Mouse (Mus musculus): ENCODE data around the gene Hist2h3c2. TPM values are rescaled to one million over a fixed set of nuclear protein-coding genes. Genes with fewer than 3 reads are reported as not detected.

The Hist2h3c2 gene
- polyA plus RNA-seq, 1 experiment from 2014 or later, result 10.6 TPM

DNA sequence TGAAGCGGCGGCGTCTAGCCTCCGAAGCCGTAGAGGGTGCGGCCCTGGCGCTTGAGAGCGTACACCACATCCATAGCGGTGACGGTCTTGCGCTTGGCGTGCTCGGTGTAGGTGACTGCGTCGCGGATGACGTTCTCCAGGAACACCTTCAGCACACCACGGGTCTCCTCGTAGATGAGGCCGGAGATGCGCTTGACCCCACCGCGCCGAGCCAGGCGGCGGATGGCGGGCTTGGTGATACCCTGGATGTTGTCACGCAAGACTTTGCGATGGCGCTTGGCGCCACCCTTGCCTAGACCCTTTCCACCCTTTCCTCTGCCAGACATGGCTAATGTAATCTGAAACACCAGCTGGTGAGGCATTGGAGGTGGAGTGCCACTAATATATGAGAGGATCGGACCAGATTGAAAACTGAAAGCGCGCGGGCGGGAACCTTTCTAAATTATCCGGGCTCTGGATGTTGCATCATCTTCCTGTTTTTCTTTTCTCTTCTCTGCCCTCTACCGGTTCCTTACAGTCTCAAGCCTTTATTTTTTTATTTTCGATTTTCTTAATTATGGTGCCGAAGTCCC, 24.1 kb upstream of the Hist2h3c2 start, which contains the start of gene Hist2h4:
Gene Hist2h4, minus strand, starts transcription at position 333 of the 572 bp plus-strand sequence.
- peak within 1 kb of the TSS; percentile 90 for H3K9ac ChIP-seq (ENCODE audit: low read length)
- peak; percentile 100 for DNase-seq (ENCODE audit: low spot score, missing footprints)
- under 1% methylated on average over 40 of the region's 40 CpGs for WGBS
- H3K4me3 ChIP-seq (ENCODE audit: low read depth, low read length), result peak within 1 kb of the TSS; percentile 55
- peak; percentile 86 for ATAC-seq (ENCODE audit: low FRiP score)
- peaks cover 24% of the 10 kb centered on the region for H3K4me1 ChIP-seq (ENCODE audit: control insufficient read depth, insufficient read depth, low read length)
- peak within 1 kb of the TSS; percentile 83 for H3K4me2 ChIP-seq
- no peaks in the 10 kb centered on the region for H3K9me3 ChIP-seq (ENCODE audit: control insufficient read depth, low read length)
- no peaks in the 10 kb centered on the region for H3K27me3 ChIP-seq (ENCODE audit: control insufficient read depth, insufficient read depth, low read length)
- no peaks in the 10 kb centered on the region for H3K36me3 ChIP-seq (ENCODE audit: control insufficient read depth, insufficient read depth, low read length)
- peak within 1 kb of the TSS; percentile 98 for H3K27ac ChIP-seq (ENCODE audit: low read depth, low read length)

GRCm38 (mm10) chr3:96262216-96262875, 23.4 kb upstream of the Hist2h3c2 start:
- H3K4me2 ChIP-seq, result peak overlapping the region; percentile 83
- ATAC-seq (ENCODE audit: low FRiP score) (peak; percentile 86), DNase-seq (ENCODE audit: low spot score, missing footprints) (peak; percentile 97)
- no peaks in the 10 kb centered on the region for H3K27me3 ChIP-seq (ENCODE audit: control insufficient read depth, insufficient read depth, low read length)
- H3K9me3 ChIP-seq (ENCODE audit: control insufficient read depth, low read length), result no peaks in the 10 kb centered on the region
- H3K36me3 ChIP-seq (ENCODE audit: control insufficient read depth, insufficient read depth, low read length), result no peaks in the 10 kb centered on the region
- H3K9ac ChIP-seq (ENCODE audit: low read length), result peak overlapping the region; percentile 90
- peak overlapping the region; percentile 98 for H3K27ac ChIP-seq (ENCODE audit: low read depth, low read length)
- under 1% methylated on average over 19 of the region's 19 CpGs for WGBS
- peak overlapping the region; percentile 55 for H3K4me3 ChIP-seq (ENCODE audit: low read depth, low read length)
- peaks cover 21% of the 10 kb centered on the region for H3K4me1 ChIP-seq (ENCODE audit: control insufficient read depth, insufficient read depth, low read length)

GRCm38 (mm10) chr3:96261623-96262022, 22.7 kb upstream of the Hist2h3c2 start:
- H3K27me3 ChIP-seq (ENCODE audit: control insufficient read depth, insufficient read depth, low read length), result no peaks in the 10 kb centered on the region
- peak overlapping the region; percentile 55; the same call in 1 of the 2 replicates for H3K4me3 ChIP-seq (ENCODE audit: low read depth, low read length)
- H3K36me3 ChIP-seq (ENCODE audit: control insufficient read depth, insufficient read depth, low read length), result no peaks in the 10 kb centered on the region
- peaks cover 21% of the 10 kb centered on the region for H3K4me1 ChIP-seq (ENCODE audit: control insufficient read depth, insufficient read depth, low read length)
- H3K9me3 ChIP-seq (ENCODE audit: control insufficient read depth, low read length), result no peaks in the 10 kb centered on the region
- H3K4me2 ChIP-seq, result peak overlapping the region; percentile 83
- no peak for DNase-seq (ENCODE audit: low spot score, missing footprints)
- 63% methylated on average over 3 of the region's 3 CpGs for WGBS
- peak overlapping the region; percentile 98 for H3K27ac ChIP-seq (ENCODE audit: low read depth, low read length)
- no peak for ATAC-seq (ENCODE audit: low FRiP score)
- H3K9ac ChIP-seq (ENCODE audit: low read length), result peak overlapping the region; percentile 90

DNA sequence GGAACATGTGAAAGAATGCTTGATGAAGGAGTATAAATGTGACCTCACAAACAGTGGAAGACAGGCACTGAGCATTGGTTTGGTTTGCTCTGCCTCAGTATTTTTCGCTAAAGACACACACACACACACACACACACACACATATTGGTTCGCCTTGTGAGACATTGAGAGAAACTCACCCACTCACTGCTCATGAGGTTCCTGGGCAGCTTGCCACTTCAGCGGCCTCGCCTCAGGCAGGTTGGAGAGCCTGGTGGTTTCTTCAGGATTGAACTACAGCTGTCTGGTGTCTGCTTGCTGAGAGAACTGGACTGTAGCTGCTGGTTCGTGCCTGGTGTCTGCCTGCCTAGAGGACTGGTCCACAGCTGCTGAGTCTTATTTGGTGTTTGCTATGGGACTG, 21.3 kb upstream of the Hist2h3c2 start:
- WGBS, result 85% methylated on average over 5 of the region's 5 CpGs
- no peak overlapping the region for H3K27ac ChIP-seq (ENCODE audit: low read depth, low read length)
- no peak overlapping the region for H3K4me3 ChIP-seq (ENCODE audit: low read depth, low read length)
- H3K36me3 ChIP-seq (ENCODE audit: control insufficient read depth, insufficient read depth, low read length), result no peaks in the 10 kb centered on the region
- DNase-seq (ENCODE audit: low spot score, missing footprints) (no peak), ATAC-seq (ENCODE audit: low FRiP score) (no peak)
- no peak overlapping the region for H3K4me2 ChIP-seq
- no peaks in the 10 kb centered on the region for H3K9me3 ChIP-seq (ENCODE audit: control insufficient read depth, low read length)
- H3K27me3 ChIP-seq (ENCODE audit: control insufficient read depth, insufficient read depth, low read length), result no peaks in the 10 kb centered on the region
- peaks cover 21% of the 10 kb centered on the region for H3K4me1 ChIP-seq (ENCODE audit: control insufficient read depth, insufficient read depth, low read length)
- no peak overlapping the region for H3K9ac ChIP-seq (ENCODE audit: low read length)

DNA sequence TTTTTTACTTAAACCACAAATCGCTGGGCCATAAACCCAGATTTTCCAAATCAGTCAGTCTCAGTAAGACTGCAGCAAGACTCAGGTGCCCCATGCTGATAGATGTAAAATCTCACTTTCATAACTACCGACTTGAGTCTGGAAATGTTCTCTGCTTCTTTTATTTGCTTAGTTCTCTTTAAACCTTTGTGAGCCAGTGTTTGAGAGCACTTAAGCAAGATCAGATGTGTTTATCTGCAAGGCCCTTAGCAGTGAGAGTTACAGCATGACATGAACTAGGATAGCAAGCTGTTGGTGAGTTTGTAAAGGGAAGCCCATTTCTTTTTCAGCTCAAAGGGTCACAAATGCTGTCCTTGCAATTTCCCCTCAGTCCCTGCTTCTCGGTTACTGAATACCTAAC, 18.3 kb upstream of the Hist2h3c2 start:
- Histone ChIP-seq H3K27me3 (ENCODE audit: control insufficient read depth, insufficient read depth, low read length) (no peaks in the 10 kb centered on the region), H3K36me3 (ENCODE audit: control insufficient read depth, insufficient read depth, low read length) (no peaks in the 10 kb centered on the region), H3K4me3 (ENCODE audit: low read depth, low read length) (no peak overlapping the region), H3K27ac (ENCODE audit: low read depth, low read length) (no peak overlapping the region), H3K4me2 (no peak overlapping the region), H3K4me1 (ENCODE audit: control insufficient read depth, insufficient read depth, low read length) (peaks cover 7% of the 10 kb centered on the region; the same call in 1 of the 2 replicates), H3K9ac (ENCODE audit: low read length) (no peak overlapping the region), H3K9me3 (ENCODE audit: control insufficient read depth, low read length) (no peaks in the 10 kb centered on the region)
- DNase-seq (ENCODE audit: low spot score, missing footprints), result no peak
- ATAC-seq (ENCODE audit: low FRiP score), result no peak
- WGBS, result 79% methylated on average over 3 of the region's 3 CpGs

DNA sequence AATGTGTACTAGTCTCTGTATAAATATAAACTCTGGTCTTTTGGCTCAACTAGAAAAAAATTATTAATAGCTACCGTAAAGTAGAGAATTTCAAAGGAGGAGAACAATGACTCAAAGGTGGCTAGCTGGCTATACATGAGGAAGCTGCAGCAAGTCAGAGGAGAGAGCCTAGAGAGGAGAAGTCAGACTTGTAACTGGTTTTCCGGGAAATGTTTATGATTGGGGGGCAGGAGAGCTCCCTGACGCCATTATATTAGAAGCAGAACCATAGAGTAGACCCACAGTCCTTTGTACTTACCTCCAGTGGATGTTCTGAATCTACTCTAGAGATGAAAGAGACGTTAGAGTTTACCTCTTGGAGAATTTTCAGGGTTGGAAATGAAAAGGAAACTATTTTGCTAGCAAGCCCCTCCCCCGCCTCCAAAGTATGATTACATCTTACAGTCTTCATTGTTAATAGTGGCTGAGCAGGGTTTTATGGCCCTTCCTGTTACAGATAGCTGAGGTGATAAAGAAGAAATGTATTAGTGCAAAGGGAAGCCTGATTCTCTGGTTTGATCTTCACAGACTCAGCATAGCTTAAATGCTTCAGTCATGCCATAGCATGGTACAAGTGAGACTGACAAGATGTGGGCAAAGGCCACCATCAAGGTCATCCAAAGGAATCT, 17.1 kb upstream of the Hist2h3c2 start:
- Histone ChIP-seq H3K27ac (ENCODE audit: low read depth, low read length) (no peak overlapping the region), H3K4me1 (ENCODE audit: control insufficient read depth, insufficient read depth, low read length) (no peaks in the 10 kb centered on the region), H3K27me3 (ENCODE audit: control insufficient read depth, insufficient read depth, low read length) (no peaks in the 10 kb centered on the region), H3K36me3 (ENCODE audit: control insufficient read depth, insufficient read depth, low read length) (no peaks in the 10 kb centered on the region), H3K4me3 (ENCODE audit: low read depth, low read length) (no peak overlapping the region), H3K9ac (ENCODE audit: low read length) (no peak overlapping the region), H3K4me2 (no peak overlapping the region), H3K9me3 (ENCODE audit: control insufficient read depth, low read length) (no peaks in the 10 kb centered on the region)
- WGBS, result 84% methylated on average over 5 of the region's 5 CpGs
- DNase-seq (ENCODE audit: low spot score, missing footprints), result no peak
- no peak for ATAC-seq (ENCODE audit: low FRiP score)

GRCm38 (mm10) chr3:96254683-96255355, 15.9 kb upstream of the Hist2h3c2 start:
- H3K27ac ChIP-seq (ENCODE audit: low read depth, low read length), result no peak overlapping the region
- H3K36me3 ChIP-seq (ENCODE audit: control insufficient read depth, insufficient read depth, low read length), result no peaks in the 10 kb centered on the region
- H3K27me3 ChIP-seq (ENCODE audit: control insufficient read depth, insufficient read depth, low read length), result no peaks in the 10 kb centered on the region
- 56% methylated on average over 10 of the region's 10 CpGs for WGBS
- no peaks in the 10 kb centered on the region for H3K4me1 ChIP-seq (ENCODE audit: control insufficient read depth, insufficient read depth, low read length)
- ATAC-seq (ENCODE audit: low FRiP score) (no peak), DNase-seq (ENCODE audit: low spot score, missing footprints) (no peak)
- H3K4me3 ChIP-seq (ENCODE audit: low read depth, low read length), result no peak overlapping the region
- no peak overlapping the region for H3K9ac ChIP-seq (ENCODE audit: low read length)
- no peak overlapping the region for H3K4me2 ChIP-seq
- H3K9me3 ChIP-seq (ENCODE audit: control insufficient read depth, low read length), result no peaks in the 10 kb centered on the region

GRCm38 (mm10) chr3:96251787-96252186, 12.9 kb upstream of the Hist2h3c2 start:
- WGBS, result 86% methylated on average over 3 of the region's 3 CpGs
- no peak for ATAC-seq (ENCODE audit: low FRiP score)

More at GRCm38 (mm10) chr3:96251787-96252186, 12.9 kb upstream of the Hist2h3c2 start:
- Histone ChIP-seq H3K9ac (ENCODE audit: low read length) (no peak overlapping the region), H3K36me3 (ENCODE audit: control insufficient read depth, insufficient read depth, low read length) (no peaks in the 10 kb centered on the region), H3K4me2 (no peak overlapping the region), H3K27me3 (ENCODE audit: control insufficient read depth, insufficient read depth, low read length) (no peaks in the 10 kb centered on the region), H3K27ac (ENCODE audit: low read depth, low read length) (no peak overlapping the region), H3K4me1 (ENCODE audit: control insufficient read depth, insufficient read depth, low read length) (peaks cover 8% of the 10 kb centered on the region), H3K4me3 (ENCODE audit: low read depth, low read length) (no peak overlapping the region), H3K9me3 (ENCODE audit: control insufficient read depth, low read length) (no peaks in the 10 kb centered on the region)
- no peak for DNase-seq (ENCODE audit: low spot score, missing footprints)

Data from midbrain, embryonic 11.5 days (tissue).